Mouse (Mus musculus): ENCODE results near the gene Tet2. TPM values are rescaled to one million over a fixed set of nuclear protein-coding genes. Genes with fewer than 3 reads are reported as not detected.

Gene Tet2
- polyA plus RNA-seq, 1 experiment from 2014 or later: 20.0 TPM

- Histone ChIP-seq H3K4me3 (ENCODE audit: control insufficient read depth in 1 of 2, insufficient read depth in 1 of 2, low read depth in 1 of 2, low read length in 2 of 2) (no peak overlapping the region), H3K27me3 (ENCODE audit: control insufficient read depth, insufficient read depth, low read length) (no peaks in the 10 kb centered on the region), H3K36me3 (ENCODE audit: control insufficient read depth, insufficient read depth, low read length) (peaks cover 32% of the 10 kb centered on the region), H3K9me3 (ENCODE audit: control insufficient read depth, low read length) (no peaks in the 10 kb centered on the region), H3K9ac (ENCODE audit: low read length) (no peak overlapping the region), H3K27ac (replicated peaks in 1 of 2; ENCODE audit: control insufficient read depth in 1 of 2, insufficient read depth in 1 of 2, low read depth in 2 of 2, low read length in 2 of 2) (no peak overlapping the region), H3K4me1 (ENCODE audit: control insufficient read depth in 2 of 2, insufficient read depth in 2 of 2, low read length in 2 of 2) (no peaks in the 10 kb centered on the region), H3K4me2 (ENCODE audit: low read length) (no peak overlapping the region)
- ATAC-seq (ENCODE audit: insufficient number of reproducible peaks, insufficient read depth, low FRiP score, low read depth): no peak
- 71% methylated on average over 2 of the region's 2 CpGs for WGBS
These were observed 35.1 kb downstream of the Tet2 start for GRCm38 (mm10) chr3:133509796-133510195.

- 95% methylated on average over 3 of the region's 3 CpGs for WGBS
- H3K27me3 ChIP-seq (ENCODE audit: control insufficient read depth, insufficient read depth, low read length): no peaks in the 10 kb centered on the region
These were observed 36.1 kb downstream of the Tet2 start for GRCm38 (mm10) chr3:133508881-133509280.

GRCm38 (mm10) chr3:133506289-133506954, 38.5 kb downstream of the Tet2 start:
- Histone ChIP-seq H3K36me3 (ENCODE audit: control insufficient read depth, insufficient read depth, low read length) (peaks cover 11% of the 10 kb centered on the region; the same call in 1 of the 2 replicates), H3K4me3 (ENCODE audit: control insufficient read depth in 1 of 2, insufficient read depth in 1 of 2, low read depth in 1 of 2, low read length in 2 of 2) (no peak overlapping the region), H3K4me2 (ENCODE audit: low read length) (no peak overlapping the region), H3K9me3 (ENCODE audit: control insufficient read depth, low read length) (no peaks in the 10 kb centered on the region), H3K9ac (ENCODE audit: low read length) (no peak overlapping the region), H3K27me3 (ENCODE audit: control insufficient read depth, insufficient read depth, low read length) (no peaks in the 10 kb centered on the region), H3K4me1 (ENCODE audit: control insufficient read depth in 2 of 2, insufficient read depth in 2 of 2, low read length in 2 of 2) (no peaks in the 10 kb centered on the region), H3K27ac (replicated peaks in 1 of 2; ENCODE audit: control insufficient read depth in 1 of 2, insufficient read depth in 1 of 2, low read depth in 2 of 2, low read length in 2 of 2) (no peak overlapping the region)
- no peak for ATAC-seq (ENCODE audit: insufficient number of reproducible peaks, insufficient read depth, low FRiP score, low read depth)
- WGBS: 75% methylated on average over 9 of the region's 9 CpGs

More at GRCm38 (mm10) chr3:133508881-133509280, 36.1 kb downstream of the Tet2 start:
- peaks cover 31% of the 10 kb centered on the region for H3K36me3 ChIP-seq (ENCODE audit: control insufficient read depth, insufficient read depth, low read length)
- no peaks in the 10 kb centered on the region for H3K4me1 ChIP-seq (ENCODE audit: control insufficient read depth in 2 of 2, insufficient read depth in 2 of 2, low read length in 2 of 2)
- ATAC-seq (ENCODE audit: insufficient number of reproducible peaks, insufficient read depth, low FRiP score, low read depth): no peak
- H3K4me3 ChIP-seq (ENCODE audit: control insufficient read depth in 1 of 2, insufficient read depth in 1 of 2, low read depth in 1 of 2, low read length in 2 of 2): no peak overlapping the region
- no peak overlapping the region for H3K9ac ChIP-seq (ENCODE audit: low read length)
- H3K4me2 ChIP-seq (ENCODE audit: low read length): no peak overlapping the region
- no peaks in the 10 kb centered on the region for H3K9me3 ChIP-seq (ENCODE audit: control insufficient read depth, low read length)
- no peak overlapping the region for H3K27ac ChIP-seq (replicated peaks in 1 of 2; ENCODE audit: control insufficient read depth in 1 of 2, insufficient read depth in 1 of 2, low read depth in 2 of 2, low read length in 2 of 2)

- WGBS: 82% methylated on average over 7 of the region's 7 CpGs
- no peak for ATAC-seq (ENCODE audit: insufficient number of reproducible peaks, insufficient read depth, low FRiP score, low read depth)
- Histone ChIP-seq H3K27me3 (ENCODE audit: control insufficient read depth, insufficient read depth, low read length) (no peaks in the 10 kb centered on the region), H3K27ac (replicated peaks in 1 of 2; ENCODE audit: control insufficient read depth in 1 of 2, insufficient read depth in 1 of 2, low read depth in 2 of 2, low read length in 2 of 2) (no peak overlapping the region), H3K9ac (ENCODE audit: low read length) (no peak overlapping the region), H3K4me3 (ENCODE audit: control insufficient read depth in 1 of 2, insufficient read depth in 1 of 2, low read depth in 1 of 2, low read length in 2 of 2) (no peak overlapping the region), H3K4me2 (ENCODE audit: low read length) (no peak overlapping the region), H3K9me3 (ENCODE audit: control insufficient read depth, low read length) (0 out of 2 replicates have a peak, but pooled peaks cover 3% of the 10 kb centered on the region), H3K4me1 (ENCODE audit: control insufficient read depth in 2 of 2, insufficient read depth in 2 of 2, low read length in 2 of 2) (0 out of 4 replicates have a peak, but pooled peaks cover 0 to 3% of the 10 kb centered on the region in 2 experiments), H3K36me3 (ENCODE audit: control insufficient read depth, insufficient read depth, low read length) (no peaks in the 10 kb centered on the region)
These were observed 48.0 kb downstream of the Tet2 start for GRCm38 (mm10) chr3:133496953-133497352.

- no peaks in the 10 kb centered on the region for H3K4me1 ChIP-seq (ENCODE audit: control insufficient read depth in 2 of 2, insufficient read depth in 2 of 2, low read length in 2 of 2)
- no peak for ATAC-seq (ENCODE audit: insufficient number of reproducible peaks, insufficient read depth, low FRiP score, low read depth)
These were observed 53.6 kb downstream of the Tet2 start for GRCm38 (mm10) chr3:133491370-133491769.

GRCm38 (mm10) chr3:133488022-133488725, 56.8 kb downstream of the Tet2 start:
- 89% methylated on average over 13 of the region's 13 CpGs for WGBS
- Histone ChIP-seq H3K27ac (replicated peaks in 1 of 2; ENCODE audit: control insufficient read depth in 1 of 2, insufficient read depth in 1 of 2, low read depth in 2 of 2, low read length in 2 of 2) (no peak overlapping the region), H3K36me3 (ENCODE audit: control insufficient read depth, insufficient read depth, low read length) (peaks cover 52% of the 10 kb centered on the region), H3K4me1 (ENCODE audit: control insufficient read depth in 2 of 2, insufficient read depth in 2 of 2, low read length in 2 of 2) (no peaks in the 10 kb centered on the region), H3K4me3 (ENCODE audit: control insufficient read depth in 1 of 2, insufficient read depth in 1 of 2, low read depth in 1 of 2, low read length in 2 of 2) (no peak overlapping the region), H3K4me2 (ENCODE audit: low read length) (no peak overlapping the region), H3K9me3 (ENCODE audit: control insufficient read depth, low read length) (no peaks in the 10 kb centered on the region), H3K9ac (ENCODE audit: low read length) (no peak overlapping the region), H3K27me3 (ENCODE audit: control insufficient read depth, insufficient read depth, low read length) (no peaks in the 10 kb centered on the region)
- no peak for ATAC-seq (ENCODE audit: insufficient number of reproducible peaks, insufficient read depth, low FRiP score, low read depth)

More at GRCm38 (mm10) chr3:133491370-133491769, 53.6 kb downstream of the Tet2 start:
- H3K4me3 ChIP-seq (ENCODE audit: control insufficient read depth in 1 of 2, insufficient read depth in 1 of 2, low read depth in 1 of 2, low read length in 2 of 2): no peak overlapping the region
- H3K36me3 ChIP-seq (ENCODE audit: control insufficient read depth, insufficient read depth, low read length): peaks cover 28% of the 10 kb centered on the region
- no peak overlapping the region for H3K27ac ChIP-seq (replicated peaks in 1 of 2; ENCODE audit: control insufficient read depth in 1 of 2, insufficient read depth in 1 of 2, low read depth in 2 of 2, low read length in 2 of 2)
- no peak overlapping the region for H3K9ac ChIP-seq (ENCODE audit: low read length)
- H3K27me3 ChIP-seq (ENCODE audit: control insufficient read depth, insufficient read depth, low read length): no peaks in the 10 kb centered on the region
- 88% methylated on average over 2 of the region's 2 CpGs for WGBS
- 0 out of 2 replicates have a peak, but pooled peaks cover 3% of the 10 kb centered on the region for H3K9me3 ChIP-seq (ENCODE audit: control insufficient read depth, low read length)
- H3K4me2 ChIP-seq (ENCODE audit: low read length): no peak overlapping the region

GRCm38 (mm10) chr3:133482887-133483286, 62.1 kb downstream of the Tet2 start:
- Histone ChIP-seq H3K4me2 (ENCODE audit: low read length) (no peak overlapping the region), H3K27ac (replicated peaks in 1 of 2; ENCODE audit: control insufficient read depth in 1 of 2, insufficient read depth in 1 of 2, low read depth in 2 of 2, low read length in 2 of 2) (no peak overlapping the region), H3K4me3 (ENCODE audit: control insufficient read depth in 1 of 2, insufficient read depth in 1 of 2, low read depth in 1 of 2, low read length in 2 of 2) (no peak overlapping the region), H3K9ac (ENCODE audit: low read length) (no peak overlapping the region), H3K36me3 (ENCODE audit: control insufficient read depth, insufficient read depth, low read length) (peaks cover 71% of the 10 kb centered on the region), H3K4me1 (ENCODE audit: control insufficient read depth in 2 of 2, insufficient read depth in 2 of 2, low read length in 2 of 2) (no peaks in the 10 kb centered on the region), H3K27me3 (ENCODE audit: control insufficient read depth, insufficient read depth, low read length) (no peaks in the 10 kb centered on the region), H3K9me3 (ENCODE audit: control insufficient read depth, low read length) (no peaks in the 10 kb centered on the region)
- WGBS: 96% methylated on average over 1 of the region's 1 CpGs
- no peak for ATAC-seq (ENCODE audit: insufficient number of reproducible peaks, insufficient read depth, low FRiP score, low read depth)

All from heart, embryonic 14.5 days (tissue).